8 mouse cellular contexts compared by ENCODE assay signal in the genomic region with DNA sequence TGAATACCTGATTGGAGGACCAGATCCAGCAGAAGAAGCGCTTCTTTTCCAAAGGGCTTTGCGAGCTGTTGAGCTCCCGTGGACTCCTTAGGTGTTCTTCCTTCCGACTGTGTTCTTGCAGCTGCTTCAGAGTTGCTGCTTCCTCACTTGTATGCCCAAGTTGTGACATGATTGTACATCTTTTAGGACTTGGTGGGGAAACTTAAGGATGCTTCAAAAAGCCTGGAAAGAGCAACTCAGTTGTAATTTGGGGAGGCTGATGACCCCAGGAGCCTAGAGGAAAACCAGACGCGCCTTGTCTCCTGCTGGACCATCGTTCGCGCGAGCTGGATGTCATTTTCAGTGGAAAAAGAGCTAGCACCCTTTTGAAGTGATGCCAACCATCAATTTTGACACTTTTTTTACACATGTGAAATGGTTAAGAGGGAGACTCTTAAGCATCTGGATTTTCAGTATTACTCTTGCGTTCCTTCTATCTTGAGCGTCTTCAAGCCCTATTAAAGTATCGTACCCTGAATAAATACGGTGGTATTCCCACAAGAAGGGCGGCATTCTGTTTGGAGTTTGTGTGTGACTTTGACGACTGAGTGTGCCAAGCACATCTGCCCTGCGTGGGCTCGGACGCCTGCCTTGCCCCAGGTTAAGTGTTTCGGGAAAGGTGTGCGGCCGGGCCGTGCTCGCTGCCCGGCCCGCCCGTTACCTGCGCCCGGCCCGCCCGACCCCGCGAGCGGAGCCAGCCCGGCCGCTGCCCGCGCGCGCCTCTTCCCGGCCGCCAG. TPM values are rescaled to one million over a fixed set of nuclear protein-coding genes. Genes with fewer than 3 reads are reported as not detected.
DNase-seq lines count a peak whose midpoint lies in the region; ATAC-seq and TF ChIP-seq lines count a peak whose summit lies in the region.

No protein-coding gene starts in this region.

- no peaks in the 10 kb centered on the region; the same call in 1 of the 2 replicates for H3K4me1 ChIP-seq in kidney, adult 2 months (ENCODE audit: control insufficient read depth, insufficient read depth, low read length)
- H3K4me1 ChIP-seq in hindbrain, embryonic 14.5 days (replicated peaks; ENCODE audit: control insufficient read depth, insufficient read depth, low read length): peaks cover 30% of the 10 kb centered on the region
- H3K4me1 ChIP-seq in midbrain, embryonic 16.5 days (ENCODE audit: control insufficient read depth, insufficient read depth, low read length): peaks cover 25% of the 10 kb centered on the region

- H3K4me2 ChIP-seq in hindbrain, embryonic 14.5 days (replicated peaks): peak overlapping the region; percentile 90
- H3K4me2 ChIP-seq in midbrain, embryonic 16.5 days (ENCODE audit: low read length): peak overlapping the region; percentile 64

- peaks cover 1% of the 10 kb centered on the region; the same call in 1 of the 2 replicates for H3K27me3 ChIP-seq in kidney, adult 2 months (replicated peaks; ENCODE audit: control insufficient read depth, insufficient read depth, low read length)
- H3K27me3 ChIP-seq in hindbrain, embryonic 14.5 days (ENCODE audit: control insufficient read depth, insufficient read depth, low read length): peaks cover 37% of the 10 kb centered on the region
- H3K27me3 ChIP-seq in midbrain, embryonic 16.5 days (ENCODE audit: control insufficient read depth, insufficient read depth, low read depth, low read length): peaks cover 14% of the 10 kb centered on the region

- no peak for ATAC-seq in hindbrain, embryonic 14.5 days (ENCODE audit: low FRiP score)
- ATAC-seq in midbrain, embryonic 16.5 days: no peak
- no peak for ATAC-seq in activated CD4-positive, CD25-positive, alpha-beta regulatory T cell, adult 4 months

- no peak for TF ChIP-seq POLR2A in kidney, adult 2 months (IDR thresholded peaks at IDR 0.05; ENCODE audit: low read depth, low read length)

- peak overlapping the region; percentile 97 for H3K9ac ChIP-seq in hindbrain, embryonic 14.5 days
- H3K9ac ChIP-seq in midbrain, embryonic 16.5 days (ENCODE audit: low read depth, low read length): peak overlapping the region; percentile 98

- peak overlapping the region; percentile 85 for H3K4me3 ChIP-seq in kidney, adult 2 months (ENCODE audit: insufficient read depth, low read depth, low read length)
- H3K4me3 ChIP-seq in hindbrain, embryonic 14.5 days (replicated peaks; ENCODE audit: low read length): peak overlapping the region; percentile 88
- peak overlapping the region; percentile 81 for H3K4me3 ChIP-seq in midbrain, embryonic 16.5 days (ENCODE audit: low read depth, low read length)

- 24% methylated on average over 42 of the region's 42 CpGs for WGBS in kidney, adult 2 months
- WGBS in hindbrain, embryonic 14.5 days: 6% methylated on average over 40 of the region's 42 CpGs
- 7% methylated on average over 42 of the region's 42 CpGs for WGBS in midbrain, embryonic 16.5 days

- no peak for DNase-seq in kidney, adult 2 months
- DNase-seq in kidney, adult 18-20 months: no peak
- peak; percentile 45 for DNase-seq in ZHBTc4 (ENCODE audit: low read depth, low spot score)
- DNase-seq in hindbrain, embryonic 14.5 days (ENCODE audit: low spot score): peak; percentile 39
- no peak for DNase-seq in ovary, postnatal 10 days (ENCODE audit: low spot score)
- DNase-seq in adrenal gland, postnatal 14 days: no peak

- no peaks in the 10 kb centered on the region; the same call in 1 of the 2 replicates for H3K36me3 ChIP-seq in kidney, adult 2 months (ENCODE audit: control insufficient read depth, insufficient read depth, low read length)
- no peaks in the 10 kb centered on the region for H3K36me3 ChIP-seq in hindbrain, embryonic 14.5 days (replicated peaks; ENCODE audit: control insufficient read depth, insufficient read depth)
- no peaks in the 10 kb centered on the region for H3K36me3 ChIP-seq in midbrain, embryonic 16.5 days (ENCODE audit: control insufficient read depth, insufficient read depth, low read length)

- H3K27ac ChIP-seq in kidney, adult 2 months (ENCODE audit: insufficient read depth, low read depth, low read length): peak overlapping the region; percentile 85
- H3K27ac ChIP-seq in hindbrain, embryonic 14.5 days: peak overlapping the region; percentile 99
- H3K27ac ChIP-seq in midbrain, embryonic 16.5 days (ENCODE audit: low read length): peak overlapping the region; percentile 91

- no peak for TF ChIP-seq CTCF in kidney, adult 2 months (conservative IDR thresholded peaks at IDR 0.05; ENCODE audit: insufficient read depth, insufficient read length, low read depth, low read length)

- no peaks in the 10 kb centered on the region for H3K9me3 ChIP-seq in hindbrain, embryonic 14.5 days (ENCODE audit: control insufficient read depth, low read length)
- H3K9me3 ChIP-seq in midbrain, embryonic 16.5 days (replicated peaks; ENCODE audit: control insufficient read depth, low read length, poor library complexity, severe bottlenecking): no peaks in the 10 kb centered on the region

RNA-seq across cellular contexts. Expression of a gene that starts 0.9 kb away (rescaled TPM):
- polyA plus RNA-seq in kidney, adult 2 months (2012; rRNA removed): 16.1 and 17.4 TPM in 2 replicates
- 31.3 and 34.3 TPM in 2 replicates for polyA plus RNA-seq in hindbrain, embryonic 14.5 days (2014; fragmentation: Nextera tagmentation; extraction: Ambion mirVana)
- polyA plus RNA-seq in midbrain, embryonic 16.5 days (2015; fragmentation: Nextera tagmentation; extraction: Ambion mirVana): 19.4 and 21.0 TPM in 2 replicates
- polyA plus RNA-seq in activated CD4-positive, CD25-positive, alpha-beta regulatory T cell, adult 4 months (2017; shearing (Covaris generic)): 10 to 100 TPM; 10.9 to 11.1 TPM
- total RNA-seq in adrenal gland, postnatal 14 days (2021): 52.0 and 53.0 TPM in 2 replicates

RNA-seq across cellular contexts. Expression of a gene that starts 3.7 kb away (rescaled TPM):
- polyA plus RNA-seq in kidney, adult 2 months (2012; rRNA removed): 68.1 and 83.2 TPM in 2 replicates
- 187 and 198 TPM in 2 replicates for polyA plus RNA-seq in hindbrain, embryonic 14.5 days (2014; fragmentation: Nextera tagmentation; extraction: Ambion mirVana)
- 188 and 194 TPM in 2 replicates for polyA plus RNA-seq in midbrain, embryonic 16.5 days (2015; fragmentation: Nextera tagmentation; extraction: Ambion mirVana)
- 100 to 1,000 TPM; 210 to 227 TPM for polyA plus RNA-seq in activated CD4-positive, CD25-positive, alpha-beta regulatory T cell, adult 4 months (2017; shearing (Covaris generic))
- total RNA-seq in adrenal gland, postnatal 14 days (2021): 105 and 112 TPM in 2 replicates

RNA-seq across cellular contexts. Expression of a gene that starts 18.0 kb away (rescaled TPM):
- 0.14 and 0.27 TPM in 2 replicates for polyA plus RNA-seq in kidney, adult 2 months (2012; rRNA removed)
- 0.11 TPM in 1 of 2 replicates, not detected in the other for polyA plus RNA-seq in hindbrain, embryonic 14.5 days (2014; fragmentation: Nextera tagmentation; extraction: Ambion mirVana)
- 0.10 TPM in 1 of 2 replicates, not detected in the other for polyA plus RNA-seq in midbrain, embryonic 16.5 days (2015; fragmentation: Nextera tagmentation; extraction: Ambion mirVana)
- polyA plus RNA-seq in activated CD4-positive, CD25-positive, alpha-beta regulatory T cell, adult 4 months (2017; shearing (Covaris generic)): not detected
- 0.41 and 0.56 TPM in 2 replicates for total RNA-seq in adrenal gland, postnatal 14 days (2021)

Comparison
In these comparisons a context has a peak if more than half of its experiments do, and no peak if none do; other contexts are left out.
1. DNase-seq: peak in ZHBTc4 (single experiment) and hindbrain, embryonic 14.5 days (single experiment); none in kidney, adult 2 months (single experiment), kidney, adult 18-20 months (single experiment), ovary, postnatal 10 days (single experiment) and adrenal gland, postnatal 14 days (single experiment).
2. Peak in every context shown above with its lines, with median percentiles within 50 percentile points of each other: H3K27ac ChIP-seq and H3K4me3 ChIP-seq.